Mouse (Mus musculus): ENCODE measurements around the gene Znfx1. TPM values are rescaled to one million over a fixed set of nuclear protein-coding genes. Genes with fewer than 3 reads are reported as not detected.

Znfx1 gene
- 10 to 100 TPM; 36.2 to 44.8 TPM for total RNA-seq (2021)

GRCm38 (mm10) chr2:167062965-167063880, at the start of gene Znfx1:
Znfx1 (minus strand) TSS chr2:167063015.
- intact Hi-C loops (cut with DNase I), result loop anchor here (5.0 kb wide), 1 partner anchor 429 kb away; the partner anchor contains the start of genes Rnf114 and Spata2
- peak; percentile 98 to 99 for DNase-seq

GRCm38 (mm10) chr2:167112259-167112658, 49.4 kb upstream of the Znfx1 start:
- DNase-seq, result no peak
- intact Hi-C loops (cut with DNase I), result loop anchor here (1.0 kb wide), 3 partner anchors 40 to 107 kb away; partner anchors contain the start of gene Kcnb1

GRCm38 (mm10) chr2:167109506-167109905, 46.7 kb upstream of the Znfx1 start:
- DNase-seq, result no peak
- intact Hi-C loops (cut with DNase I), result no loop called here

- intact Hi-C loops (cut with DNase I), result no loop called here
- DNase-seq, result no peak
Measured at GRCm38 (mm10) chr2:167103546-167103945, 40.7 kb upstream of the Znfx1 start.

- peak; percentile 28 to 38 for DNase-seq
- intact Hi-C loops (cut with DNase I), result no loop called here
Measured at GRCm38 (mm10) chr2:167101743-167102441, 39.1 kb upstream of the Znfx1 start.

- no peak for DNase-seq
- intact Hi-C loops (cut with DNase I), result no loop called here
Measured at GRCm38 (mm10) chr2:167094688-167095087, 31.9 kb upstream of the Znfx1 start.

- DNase-seq, result no peak
- intact Hi-C loops (cut with DNase I), result no loop called here
Measured at GRCm38 (mm10) chr2:167093171-167093900, 30.5 kb upstream of the Znfx1 start.

GRCm38 (mm10) chr2:167090271-167090670, 27.5 kb upstream of the Znfx1 start:
- intact Hi-C loops (cut with DNase I), result no loop called here

GRCm38 (mm10) chr2:167086836-167087235, 24.0 kb upstream of the Znfx1 start:
- intact Hi-C loops (cut with DNase I), result no loop called here
- DNase-seq, result no peak

More at GRCm38 (mm10) chr2:167090271-167090670, 27.5 kb upstream of the Znfx1 start:
- no peak for DNase-seq

- no peak for DNase-seq
- intact Hi-C loops (cut with DNase I), result no loop called here
Measured at GRCm38 (mm10) chr2:167086092-167086491, 23.3 kb upstream of the Znfx1 start.

GRCm38 (mm10) chr2:167081639-167082038, 18.8 kb upstream of the Znfx1 start:
- no peak for DNase-seq
- intact Hi-C loops (cut with DNase I), result no loop called here

- no peak for DNase-seq
- intact Hi-C loops (cut with DNase I), result no loop called here
Measured at GRCm38 (mm10) chr2:167081135-167081534, 18.3 kb upstream of the Znfx1 start.

GRCm38 (mm10) chr2:167080387-167080786, 17.6 kb upstream of the Znfx1 start:
- intact Hi-C loops (cut with DNase I), result no loop called here
- DNase-seq, result no peak

GRCm38 (mm10) chr2:167079535-167080257, 16.9 kb upstream of the Znfx1 start:
- intact Hi-C loops (cut with DNase I), result no loop called here
- DNase-seq, result peak; percentile 49 to 59

- intact Hi-C loops (cut with DNase I), result no loop called here
- no peak for DNase-seq
Measured at GRCm38 (mm10) chr2:167078931-167079495, 16.2 kb upstream of the Znfx1 start.

GRCm38 (mm10) chr2:167078486-167078885, 15.7 kb upstream of the Znfx1 start:
- no peak for DNase-seq
- intact Hi-C loops (cut with DNase I), result no loop called here

GRCm38 (mm10) chr2:167077199-167077962, 14.6 kb upstream of the Znfx1 start:
- no peak for DNase-seq
- intact Hi-C loops (cut with DNase I), result no loop called here

GRCm38 (mm10) chr2:167076759-167077158, 13.9 kb upstream of the Znfx1 start:
- intact Hi-C loops (cut with DNase I), result no loop called here

GRCm38 (mm10) chr2:167076352-167076751, 13.5 kb upstream of the Znfx1 start:
- intact Hi-C loops (cut with DNase I), result no loop called here
- DNase-seq, result no peak

More at GRCm38 (mm10) chr2:167076759-167077158, 13.9 kb upstream of the Znfx1 start:
- no peak for DNase-seq

All from heart, postnatal 36 days (tissue).